7 mouse cellular contexts compared by ENCODE assay signal in the genomic region with DNA sequence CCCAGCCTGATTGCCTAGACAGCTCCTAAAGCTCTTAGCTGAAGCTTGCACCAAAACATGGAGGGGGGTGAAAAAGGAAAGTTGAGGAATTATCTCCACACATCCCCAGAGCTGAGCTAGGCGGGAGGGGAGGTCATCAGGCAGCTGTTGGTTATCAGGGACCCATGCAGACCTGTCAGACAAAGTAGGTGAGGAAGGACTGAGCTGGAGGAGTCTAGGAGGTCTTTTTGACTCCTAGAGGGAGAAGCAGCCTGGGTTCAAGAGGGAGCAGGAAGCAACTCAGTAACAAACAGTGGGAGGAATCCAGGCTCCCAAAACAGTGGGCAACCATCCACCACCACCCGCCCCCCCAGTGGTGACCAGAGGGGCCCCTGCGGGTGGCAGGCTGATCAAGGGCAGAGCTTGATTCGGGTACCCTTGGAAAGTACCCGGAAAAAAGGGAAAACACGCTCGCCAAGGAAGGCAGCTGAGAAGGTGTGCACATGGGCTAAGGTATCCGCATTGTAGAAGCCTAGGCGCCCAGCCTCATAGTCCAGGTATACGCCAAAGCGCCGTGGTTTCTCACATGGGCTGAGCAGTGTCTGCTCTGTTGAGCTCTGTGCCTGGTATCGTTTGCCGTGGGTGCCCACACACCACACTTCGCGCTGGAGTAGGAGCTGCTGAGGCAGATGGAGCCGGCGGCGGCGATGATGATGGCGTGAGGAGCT. TPM values are rescaled to one million over a fixed set of nuclear protein-coding genes. Genes with fewer than 3 reads are reported as not detected.
DNase-seq lines count a peak whose midpoint lies in the region; ATAC-seq and TF ChIP-seq lines count a peak whose summit lies in the region.

No protein-coding gene starts in this region.

- H3K36me3 ChIP-seq in ES-E14 (ENCODE audit: control insufficient read depth, insufficient read depth, low read length, poor library complexity, severe bottlenecking): peaks cover 65% of the 10 kb centered on the region
- peaks cover 99% of the 10 kb centered on the region for H3K36me3 ChIP-seq in hindbrain, embryonic 13.5 days
- peaks cover 99% of the 10 kb centered on the region for H3K36me3 ChIP-seq in liver, embryonic 13.5 days
- peaks cover 47% of the 10 kb centered on the region for H3K36me3 ChIP-seq in stomach, postnatal 0 days (ENCODE audit: control insufficient read depth, insufficient read depth, low read length)

- H3K4me1 ChIP-seq in ES-E14 (ENCODE audit: control insufficient read depth in 2 of 2, insufficient read depth in 2 of 2, low read length in 2 of 2, poor library complexity in 1 of 2): peaks cover 0 to 7% of the 10 kb centered on the region in 2 experiments; a peak in 2 of 4 replicates
- H3K4me1 ChIP-seq in hindbrain, embryonic 13.5 days (replicated peaks): peaks cover 9% of the 10 kb centered on the region
- peaks cover 47% of the 10 kb centered on the region for H3K4me1 ChIP-seq in liver, embryonic 13.5 days (replicated peaks)
- H3K4me1 ChIP-seq in stomach, postnatal 0 days (replicated peaks; ENCODE audit: control insufficient read depth, insufficient read depth): no peaks in the 10 kb centered on the region

- 63% methylated on average over 21 of the region's 21 CpGs for WGBS in hindbrain, embryonic 13.5 days
- 41% methylated on average over 21 of the region's 21 CpGs for WGBS in liver, embryonic 13.5 days (ENCODE audit: insufficient replicate concordance)
- WGBS in stomach, postnatal 0 days: 62% methylated on average over 21 of the region's 21 CpGs

- no peaks in the 10 kb centered on the region for H3K27me3 ChIP-seq in hindbrain, embryonic 13.5 days
- H3K27me3 ChIP-seq in liver, embryonic 13.5 days: no peaks in the 10 kb centered on the region
- H3K27me3 ChIP-seq in stomach, postnatal 0 days (ENCODE audit: control insufficient read depth, insufficient read depth, low read length): no peaks in the 10 kb centered on the region

- H3K9ac ChIP-seq in ES-E14 (ENCODE audit: insufficient read depth, low read depth, low read length, poor library complexity, severe bottlenecking): no peak overlapping the region
- H3K9ac ChIP-seq in hindbrain, embryonic 13.5 days: no peak overlapping the region
- H3K9ac ChIP-seq in liver, embryonic 13.5 days: no peak overlapping the region
- H3K9ac ChIP-seq in stomach, postnatal 0 days (ENCODE audit: low read length): no peak overlapping the region; the same call in 1 of the 2 replicates

- H3K4me3 ChIP-seq in ES-E14 (ENCODE audit: insufficient read depth in 1 of 2, low read depth in 1 of 2, low read length in 2 of 2, poor library complexity in 1 of 2, severe bottlenecking in 1 of 2): no peak overlapping the region
- no peak overlapping the region for H3K4me3 ChIP-seq in hindbrain, embryonic 13.5 days
- no peak overlapping the region for H3K4me3 ChIP-seq in liver, embryonic 13.5 days (replicated peaks)
- H3K4me3 ChIP-seq in stomach, postnatal 0 days (ENCODE audit: low read depth, low read length): no peak overlapping the region

- TF ChIP-seq CTCF in stomach, postnatal 0 days (IDR thresholded peaks at IDR 0.05; ENCODE audit: low read depth): no peak

- no peak for TF ChIP-seq EP300 in stomach, postnatal 0 days (optimal IDR thresholded peaks at IDR 0.05)

- H3K9me3 ChIP-seq in ES-E14 (ENCODE audit: control insufficient read depth, insufficient read depth, low read depth, low read length): no peaks in the 10 kb centered on the region
- no peaks in the 10 kb centered on the region for H3K9me3 ChIP-seq in hindbrain, embryonic 13.5 days
- no peaks in the 10 kb centered on the region for H3K9me3 ChIP-seq in liver, embryonic 13.5 days (replicated peaks)
- H3K9me3 ChIP-seq in stomach, postnatal 0 days (ENCODE audit: control insufficient read depth, low read length): no peaks in the 10 kb centered on the region

- peak; percentile 29; the same call in 1 of the 2 replicates for ATAC-seq in hindbrain, embryonic 13.5 days (ENCODE audit: low FRiP score)
- ATAC-seq in liver, embryonic 13.5 days (ENCODE audit: low read depth): peak; percentile 71
- peak; percentile 41; the same call in 1 of the 2 replicates for ATAC-seq in stomach, postnatal 0 days (ENCODE audit: low FRiP score, low TSS enrichment)

- H3K4me2 ChIP-seq in hindbrain, embryonic 13.5 days: no peak overlapping the region
- no peak overlapping the region for H3K4me2 ChIP-seq in liver, embryonic 13.5 days
- H3K4me2 ChIP-seq in stomach, postnatal 0 days (replicated peaks; ENCODE audit: low read depth): no peak overlapping the region

- peak overlapping the region; percentile 6; the same call in 1 of the 2 replicates for H3K27ac ChIP-seq in ES-E14 (ENCODE audit: insufficient read depth, low read depth, low read length, poor library complexity, severe bottlenecking)
- H3K27ac ChIP-seq in hindbrain, embryonic 13.5 days: no peak overlapping the region
- H3K27ac ChIP-seq in liver, embryonic 13.5 days: peak overlapping the region; percentile 56
- H3K27ac ChIP-seq in stomach, postnatal 0 days (replicated peaks): peak overlapping the region; percentile 53; the same call in 1 of the 2 replicates

- intact Hi-C loops in heart, postnatal 25 days (cut with DNase I): loop anchor here (10.0 kb wide), 1 partner anchor 398 kb away; a partner anchor contains a TSS

- in situ Hi-C loops in ES-E14 (cut with MboI; ENCODE audit: low sequenced_read_pairs in 2 of 2, unreplicated experiment in 2 of 2): no loop called here

- peak; percentile 45 for DNase-seq in 416B (ENCODE audit: low read depth)
- DNase-seq in ES-E14 (ENCODE audit: low read depth, low spot score): no peak
- no peak for DNase-seq in liver, embryonic 13.5 days
- no peak for DNase-seq in stomach, postnatal 0 days (ENCODE audit: low spot score)
- DNase-seq in thymus, postnatal 10 days (ENCODE audit: low spot score in 2 of 2): no peak
- no peak for DNase-seq in heart, postnatal 25 days (ENCODE audit: low spot score)

TF ChIP-seq in ES-E14, 5 proteins besides CTCF, POLR2A, EP300 and RAD21:
- TF ChIP-seq CHD2 (IDR thresholded peaks at IDR 0.05; ENCODE audit: low read depth, low read length) (no peak; the same call in 1 of the 2 replicates), ZNF384 (IDR thresholded peaks at IDR 0.05; ENCODE audit: low read depth, low read length) (no peak), MAFK (IDR thresholded peaks at IDR 0.05; ENCODE audit: insufficient read depth, low read depth, low read length) (no peak), HCFC1 (IDR thresholded peaks at IDR 0.05; ENCODE audit: borderline replicate concordance, insufficient read depth, low read length) (no peak), ZC3H11A (IDR thresholded peaks at IDR 0.05; ENCODE audit: borderline replicate concordance, low read depth, low read length) (no peak)

RNA-seq across cellular contexts. Expression of a gene that starts 6.9 kb away (rescaled TPM):
- total RNA-seq in ES-E14 (2012; rRNA removed): 3,112 and 3,420 TPM in 2 replicates
- 444 and 448 TPM in 2 replicates for polyA plus RNA-seq in hindbrain, embryonic 13.5 days (2015; fragmentation: Nextera tagmentation; extraction: Ambion mirVana)
- 688 and 710 TPM in 2 replicates for polyA plus RNA-seq in liver, embryonic 13.5 days (2015; fragmentation: Nextera tagmentation; extraction: Ambion mirVana)
- 524 and 529 TPM in 2 replicates for polyA plus RNA-seq in stomach, postnatal 0 days (2015; fragmentation: Nextera tagmentation; extraction: Ambion mirVana)
- total RNA-seq in heart, postnatal 25 days (2021): 100 to 1,000 TPM; 397 to 416 TPM

RNA-seq across cellular contexts. Expression of a gene that starts 10.1 kb away (rescaled TPM):
- 47.8 and 52.8 TPM in 2 replicates for total RNA-seq in ES-E14 (2012; rRNA removed)
- polyA plus RNA-seq in hindbrain, embryonic 13.5 days (2015; fragmentation: Nextera tagmentation; extraction: Ambion mirVana): 7.5 TPM in 2 replicates
- polyA plus RNA-seq in liver, embryonic 13.5 days (2015; fragmentation: Nextera tagmentation; extraction: Ambion mirVana): 1.7 and 2.4 TPM in 2 replicates
- polyA plus RNA-seq in stomach, postnatal 0 days (2015; fragmentation: Nextera tagmentation; extraction: Ambion mirVana): 3.6 and 4.0 TPM in 2 replicates
- total RNA-seq in heart, postnatal 25 days (2021): 10 to 100 TPM; 17.8 to 20.4 TPM

RNA-seq across cellular contexts. Expression of a gene that starts 18.9 kb away (rescaled TPM):
- 5.9 and 6.1 TPM in 2 replicates for total RNA-seq in ES-E14 (2012; rRNA removed)
- 1.0 and 2.8 TPM in 2 replicates for polyA plus RNA-seq in hindbrain, embryonic 13.5 days (2015; fragmentation: Nextera tagmentation; extraction: Ambion mirVana)
- polyA plus RNA-seq in liver, embryonic 13.5 days (2015; fragmentation: Nextera tagmentation; extraction: Ambion mirVana): 0.06 and 0.09 TPM in 2 replicates
- 3.0 and 3.4 TPM in 2 replicates for polyA plus RNA-seq in stomach, postnatal 0 days (2015; fragmentation: Nextera tagmentation; extraction: Ambion mirVana)
- total RNA-seq in heart, postnatal 25 days (2021): 10 to 100 TPM; 15.7 to 23.2 TPM

RNA-seq across cellular contexts. Expression of a gene that starts 19.4 kb away (rescaled TPM):
- total RNA-seq in ES-E14 (2012; rRNA removed): 11.4 and 12.2 TPM in 2 replicates
- 2.8 and 4.4 TPM in 2 replicates for polyA plus RNA-seq in hindbrain, embryonic 13.5 days (2015; fragmentation: Nextera tagmentation; extraction: Ambion mirVana)
- 1.2 and 1.7 TPM in 2 replicates for polyA plus RNA-seq in liver, embryonic 13.5 days (2015; fragmentation: Nextera tagmentation; extraction: Ambion mirVana)
- 5.0 and 7.3 TPM in 2 replicates for polyA plus RNA-seq in stomach, postnatal 0 days (2015; fragmentation: Nextera tagmentation; extraction: Ambion mirVana)
- 1 to 10 TPM; 2.0 to 3.2 TPM for total RNA-seq in heart, postnatal 25 days (2021)
